Mouse (Mus musculus): Measurements from ENCODE around the gene Zfp568. TPM values are rescaled to one million over a fixed set of nuclear protein-coding genes. Genes with fewer than 3 reads are reported as not detected.

Gene Zfp568
- polyA plus RNA-seq, 1 experiment from 2014 or later = 15.4 TPM

GRCm38 (mm10) chr7:29992698-29993097, 8.9 kb downstream of the Zfp568 start:
- Histone ChIP-seq H3K27me3 (no peaks in the 10 kb centered on the region), H3K36me3 (peaks cover 75% of the 10 kb centered on the region), H3K4me2 (no peak overlapping the region), H3K4me1 (no peaks in the 10 kb centered on the region), H3K9ac (no peak overlapping the region), H3K9me3 (no peaks in the 10 kb centered on the region), H3K27ac (no peak overlapping the region), H3K4me3 (no peak overlapping the region)
- WGBS = 93% methylated on average over 8 of the region's 8 CpGs
- ATAC-seq (ENCODE audit: borderline replicate concordance, extremely low read depth, low FRiP score, low TSS enrichment) = no peak

DNA sequence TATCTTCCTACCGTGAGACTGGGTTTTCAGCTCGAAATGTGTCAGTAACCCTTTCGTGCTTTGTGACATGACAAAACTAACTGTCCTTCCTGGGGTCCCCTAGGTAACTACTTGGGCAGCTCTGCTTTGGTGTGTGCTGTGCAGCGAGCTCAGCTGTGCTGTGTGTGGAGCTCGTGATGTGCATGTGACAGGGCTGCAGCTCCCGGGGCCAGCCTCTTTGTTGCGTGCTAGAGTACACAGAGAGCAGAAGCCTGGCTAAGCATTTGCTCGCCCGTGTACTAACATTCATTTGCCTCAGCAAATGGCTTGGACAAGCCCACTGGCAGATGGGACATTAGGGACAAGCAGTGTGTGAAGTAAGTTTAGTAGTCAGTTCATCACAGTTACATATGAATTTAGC, 9.6 kb downstream of the Zfp568 start:
- no peak overlapping the region for H3K4me3 ChIP-seq
- no peaks in the 10 kb centered on the region for H3K9me3 ChIP-seq
- no peak overlapping the region for H3K4me2 ChIP-seq
- H3K9ac ChIP-seq = no peak overlapping the region
- H3K27ac ChIP-seq = no peak overlapping the region
- H3K4me1 ChIP-seq = no peaks in the 10 kb centered on the region
- WGBS = 94% methylated on average over 9 of the region's 9 CpGs
- H3K27me3 ChIP-seq = no peaks in the 10 kb centered on the region
- H3K36me3 ChIP-seq = peaks cover 77% of the 10 kb centered on the region
- no peak for ATAC-seq (ENCODE audit: borderline replicate concordance, extremely low read depth, low FRiP score, low TSS enrichment)

DNA sequence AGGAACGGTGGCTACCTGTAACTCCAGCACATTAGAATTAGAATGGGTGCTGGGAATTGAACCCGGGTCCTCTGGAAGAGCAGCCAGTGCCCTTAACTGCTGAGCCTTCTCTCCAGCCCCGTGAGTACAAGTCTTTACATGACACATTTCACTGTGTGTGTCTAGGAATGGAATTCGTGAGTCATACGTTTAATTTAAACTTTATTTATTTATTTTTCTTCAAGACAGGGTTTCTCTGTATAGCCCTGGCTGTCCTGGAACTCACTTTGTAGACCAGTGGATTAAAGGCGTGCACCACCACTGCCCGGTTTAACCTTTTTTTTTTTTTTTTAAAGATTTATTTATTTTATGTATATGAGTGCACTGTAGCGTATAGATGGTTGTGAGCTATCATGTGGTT, 11.4 kb downstream of the Zfp568 start:
- Histone ChIP-seq H3K4me2 (no peak overlapping the region), H3K27me3 (no peaks in the 10 kb centered on the region), H3K4me1 (no peaks in the 10 kb centered on the region), H3K36me3 (peaks cover 83% of the 10 kb centered on the region), H3K27ac (no peak overlapping the region), H3K4me3 (no peak overlapping the region), H3K9ac (no peak overlapping the region), H3K9me3 (no peaks in the 10 kb centered on the region)
- 85% methylated on average over 8 of the region's 8 CpGs for WGBS
- no peak for ATAC-seq (ENCODE audit: borderline replicate concordance, extremely low read depth, low FRiP score, low TSS enrichment)

DNA sequence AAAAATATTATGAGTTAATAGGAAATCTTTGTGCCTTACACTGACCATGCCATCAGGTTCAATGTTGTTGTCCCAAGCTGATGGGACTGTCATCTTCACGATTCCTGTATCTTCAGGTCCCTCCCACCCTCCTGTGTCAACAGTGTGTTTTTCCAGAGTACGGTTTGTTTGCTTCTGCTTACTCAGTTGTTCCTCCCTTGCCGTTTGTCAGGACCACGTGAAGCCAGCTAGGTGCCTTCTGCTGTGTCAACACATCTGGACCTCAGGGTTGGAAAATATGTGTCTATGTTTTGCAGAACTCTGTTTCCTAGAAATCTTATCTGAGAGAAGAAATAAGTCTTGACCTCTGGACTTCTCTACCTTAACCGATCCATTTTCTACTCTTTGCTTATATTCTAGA, 16.8 kb downstream of the Zfp568 start:
- no peaks in the 10 kb centered on the region for H3K9me3 ChIP-seq
- no peak overlapping the region for H3K27ac ChIP-seq
- H3K27me3 ChIP-seq = no peaks in the 10 kb centered on the region
- no peak overlapping the region for H3K4me3 ChIP-seq
- no peak overlapping the region for H3K9ac ChIP-seq
- no peak overlapping the region for H3K4me2 ChIP-seq
- no peaks in the 10 kb centered on the region for H3K4me1 ChIP-seq
- WGBS = 76% methylated on average over 5 of the region's 5 CpGs
- peaks cover 70% of the 10 kb centered on the region for H3K36me3 ChIP-seq
- no peak for ATAC-seq (ENCODE audit: borderline replicate concordance, extremely low read depth, low FRiP score, low TSS enrichment)

DNA sequence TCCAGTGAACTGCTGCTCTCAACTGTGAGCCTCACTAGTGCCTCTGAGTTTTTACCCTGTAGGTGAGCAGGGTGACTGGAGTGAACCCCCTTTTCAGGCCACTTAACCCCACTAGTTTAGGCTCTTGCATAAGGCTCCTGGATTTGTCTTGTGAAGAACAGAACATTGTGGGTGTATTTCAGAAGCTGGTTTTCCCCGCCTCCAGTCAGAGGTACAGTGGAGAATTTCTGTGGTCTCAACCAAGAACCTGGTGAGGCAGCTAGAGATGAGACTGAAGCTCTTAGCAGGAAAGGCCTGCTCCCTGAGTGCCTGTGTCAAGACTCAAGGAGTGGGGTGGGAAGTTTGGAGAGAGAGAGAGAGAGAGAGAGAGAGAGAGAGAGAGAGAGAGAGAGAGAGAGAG, 23.8 kb downstream of the Zfp568 start:
- Histone ChIP-seq H3K27me3 (no peaks in the 10 kb centered on the region), H3K9me3 (no peaks in the 10 kb centered on the region), H3K4me2 (no peak overlapping the region), H3K4me3 (no peak overlapping the region), H3K9ac (no peak overlapping the region), H3K27ac (no peak overlapping the region), H3K4me1 (no peaks in the 10 kb centered on the region), H3K36me3 (peaks cover 41% of the 10 kb centered on the region)
- WGBS = 100% methylated on average over 1 of the region's 1 CpGs
- no peak for ATAC-seq (ENCODE audit: borderline replicate concordance, extremely low read depth, low FRiP score, low TSS enrichment)

DNA sequence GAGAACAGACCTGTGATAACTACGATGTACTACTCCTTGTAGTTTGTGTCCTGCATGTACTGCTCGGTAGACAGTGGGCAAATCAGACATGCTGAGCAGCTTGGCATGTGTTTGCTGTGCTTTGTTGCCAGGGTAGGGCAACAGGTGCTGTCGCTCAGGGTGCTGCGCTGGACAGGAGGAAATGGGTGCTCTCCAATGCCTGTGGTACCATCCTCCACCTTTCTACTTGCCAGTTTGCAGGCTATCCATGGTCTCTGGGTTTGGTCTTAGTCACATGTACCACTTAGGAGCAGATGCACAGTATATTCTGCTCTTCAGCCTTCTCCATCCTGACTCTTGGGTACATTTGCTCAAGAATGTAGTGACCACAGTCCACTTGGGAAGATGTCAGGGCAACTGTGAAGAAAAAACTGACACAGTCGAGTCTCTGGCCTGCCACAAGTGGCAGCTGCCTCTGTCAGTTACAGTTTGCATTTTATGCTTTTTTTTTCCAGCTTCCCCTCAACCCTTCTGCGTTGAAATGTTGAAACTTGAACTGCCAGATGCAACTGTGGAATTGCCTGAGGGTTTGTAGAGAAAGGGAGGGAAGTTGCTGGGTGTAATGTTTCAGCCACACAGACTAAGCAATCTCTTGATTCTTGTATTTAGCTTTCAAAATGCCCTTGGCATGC, 24.4 kb downstream of the Zfp568 start:
- Histone ChIP-seq H3K27me3 (no peaks in the 10 kb centered on the region), H3K9me3 (no peaks in the 10 kb centered on the region), H3K4me1 (no peaks in the 10 kb centered on the region), H3K4me2 (no peak overlapping the region), H3K4me3 (no peak overlapping the region), H3K9ac (no peak overlapping the region), H3K27ac (no peak overlapping the region), H3K36me3 (peaks cover 38% of the 10 kb centered on the region)
- 73% methylated on average over 6 of the region's 6 CpGs for WGBS
- ATAC-seq (ENCODE audit: borderline replicate concordance, extremely low read depth, low FRiP score, low TSS enrichment) = no peak

- ATAC-seq (ENCODE audit: borderline replicate concordance, extremely low read depth, low FRiP score, low TSS enrichment) = no peak
- Histone ChIP-seq H3K9ac (no peak overlapping the region), H3K27me3 (no peaks in the 10 kb centered on the region), H3K36me3 (peaks cover 43% of the 10 kb centered on the region), H3K9me3 (no peaks in the 10 kb centered on the region), H3K4me3 (no peak overlapping the region), H3K4me2 (no peak overlapping the region), H3K27ac (no peak overlapping the region), H3K4me1 (no peaks in the 10 kb centered on the region)
- 62% methylated on average over 21 of the region's 21 CpGs for WGBS
These were observed 25.7 kb downstream of the Zfp568 start for GRCm38 (mm10) chr7:30009321-30010085.

DNA sequence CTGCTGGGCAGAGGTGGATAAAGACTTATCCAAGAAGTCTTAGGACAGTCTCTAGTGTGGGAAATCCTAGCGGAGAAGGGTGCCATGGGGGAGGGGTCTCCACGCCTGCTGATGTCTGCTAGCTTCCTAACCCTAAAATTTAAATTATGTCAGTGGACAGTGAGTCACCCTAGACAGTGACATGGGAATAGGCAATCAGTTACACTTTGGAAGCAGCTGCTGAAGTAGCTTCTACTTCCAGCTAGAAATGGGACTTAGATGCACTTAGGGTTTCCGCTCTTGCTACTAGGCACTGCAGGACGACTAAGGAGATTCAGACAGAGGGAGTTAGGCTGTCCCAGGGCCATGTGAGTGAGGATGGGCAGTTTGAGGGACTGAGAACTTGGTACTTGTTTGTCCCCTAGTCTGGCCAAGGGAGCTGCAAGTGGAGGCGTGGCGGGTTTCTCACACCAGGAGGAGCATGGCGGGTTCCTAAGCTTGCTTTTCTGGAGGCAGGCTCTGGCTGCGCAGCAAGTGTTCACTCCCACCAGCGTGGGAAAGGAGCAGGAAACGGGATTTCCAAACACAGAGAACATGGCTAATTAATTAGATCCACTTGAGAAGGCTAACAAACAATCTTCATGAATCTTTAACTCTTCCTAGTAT, 26.9 kb downstream of the Zfp568 start:
- H3K9ac ChIP-seq = no peak overlapping the region
- no peaks in the 10 kb centered on the region for H3K4me1 ChIP-seq
- H3K9me3 ChIP-seq = no peaks in the 10 kb centered on the region
- no peaks in the 10 kb centered on the region for H3K27me3 ChIP-seq
- ATAC-seq (ENCODE audit: borderline replicate concordance, extremely low read depth, low FRiP score, low TSS enrichment) = no peak
- H3K36me3 ChIP-seq = peaks cover 48% of the 10 kb centered on the region
- H3K4me2 ChIP-seq = no peak overlapping the region
- 77% methylated on average over 10 of the region's 10 CpGs for WGBS
- H3K27ac ChIP-seq = no peak overlapping the region
- no peak overlapping the region for H3K4me3 ChIP-seq

GRCm38 (mm10) chr7:30012956-30013363, 29.2 kb downstream of the Zfp568 start:
- Histone ChIP-seq H3K27me3 (no peaks in the 10 kb centered on the region), H3K4me2 (no peak overlapping the region), H3K4me1 (no peaks in the 10 kb centered on the region), H3K4me3 (no peak overlapping the region), H3K9ac (no peak overlapping the region), H3K9me3 (no peaks in the 10 kb centered on the region), H3K27ac (no peak overlapping the region), H3K36me3 (peaks cover 58% of the 10 kb centered on the region)
- ATAC-seq (ENCODE audit: borderline replicate concordance, extremely low read depth, low FRiP score, low TSS enrichment) = no peak
- WGBS = 75% methylated on average over 4 of the region's 4 CpGs

GRCm38 (mm10) chr7:30017226-30017625, 33.5 kb downstream of the Zfp568 start:
- Histone ChIP-seq H3K4me3 (no peak overlapping the region), H3K36me3 (peaks cover 75% of the 10 kb centered on the region), H3K9me3 (no peaks in the 10 kb centered on the region), H3K9ac (no peak overlapping the region), H3K27ac (no peak overlapping the region), H3K4me2 (no peak overlapping the region), H3K27me3 (no peaks in the 10 kb centered on the region), H3K4me1 (no peaks in the 10 kb centered on the region)
- no peak for ATAC-seq (ENCODE audit: borderline replicate concordance, extremely low read depth, low FRiP score, low TSS enrichment)
- WGBS = 96% methylated on average over 6 of the region's 6 CpGs

DNA sequence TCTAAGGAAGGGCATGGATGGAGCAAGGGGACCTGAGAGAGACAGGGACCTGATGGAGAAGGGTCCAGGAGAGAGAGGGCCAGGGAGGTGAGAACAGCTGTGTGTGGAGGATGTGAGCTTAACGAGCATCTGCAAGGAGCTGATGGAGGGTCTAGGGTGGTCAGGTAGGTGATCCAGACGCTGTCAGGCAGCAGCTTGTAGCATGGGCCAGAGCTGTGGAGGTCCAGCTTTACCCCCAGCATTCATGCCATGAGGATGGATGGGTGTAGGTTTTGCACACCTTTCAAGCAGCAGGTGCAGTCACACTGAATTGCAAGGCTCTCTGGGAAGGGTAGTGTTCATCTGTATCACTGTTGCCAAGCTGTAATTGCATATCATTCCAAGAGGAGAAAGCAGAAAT, 35.8 kb downstream of the Zfp568 start:
- WGBS = 87% methylated on average over 2 of the region's 2 CpGs
- Histone ChIP-seq H3K36me3 (peaks cover 80% of the 10 kb centered on the region), H3K4me2 (no peak overlapping the region), H3K4me1 (no peaks in the 10 kb centered on the region), H3K4me3 (no peak overlapping the region), H3K9me3 (no peaks in the 10 kb centered on the region), H3K27me3 (no peaks in the 10 kb centered on the region), H3K9ac (no peak overlapping the region), H3K27ac (no peak overlapping the region)
- ATAC-seq (ENCODE audit: borderline replicate concordance, extremely low read depth, low FRiP score, low TSS enrichment) = no peak

DNA sequence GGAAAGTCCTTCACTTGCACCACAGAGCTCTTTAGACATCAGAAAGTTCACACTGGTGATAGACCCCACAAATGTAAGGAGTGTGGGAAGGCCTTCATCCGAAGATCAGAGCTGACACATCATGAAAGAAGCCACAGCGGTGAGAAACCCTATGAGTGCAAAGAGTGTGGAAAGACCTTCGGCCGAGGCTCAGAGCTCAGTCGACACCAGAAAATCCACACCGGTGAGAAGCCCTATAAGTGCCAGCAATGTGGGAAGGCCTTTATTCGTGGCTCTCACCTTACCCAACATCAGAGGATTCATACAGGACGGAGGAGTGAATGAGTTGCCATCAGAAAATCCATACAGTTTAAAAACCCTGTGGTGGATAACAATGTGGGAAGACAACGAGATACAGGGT, 39.6 kb downstream of the Zfp568 start:
- Histone ChIP-seq H3K27ac (no peak overlapping the region), H3K4me1 (no peaks in the 10 kb centered on the region), H3K27me3 (no peaks in the 10 kb centered on the region), H3K4me3 (no peak overlapping the region), H3K9me3 (no peaks in the 10 kb centered on the region), H3K9ac (no peak overlapping the region), H3K4me2 (no peak overlapping the region), H3K36me3 (peaks cover 64% of the 10 kb centered on the region)
- ATAC-seq (ENCODE audit: borderline replicate concordance, extremely low read depth, low FRiP score, low TSS enrichment) = no peak
- WGBS = 96% methylated on average over 9 of the region's 9 CpGs
